19 mouse cellular contexts compared by ENCODE assay signal in the genomic region with DNA sequence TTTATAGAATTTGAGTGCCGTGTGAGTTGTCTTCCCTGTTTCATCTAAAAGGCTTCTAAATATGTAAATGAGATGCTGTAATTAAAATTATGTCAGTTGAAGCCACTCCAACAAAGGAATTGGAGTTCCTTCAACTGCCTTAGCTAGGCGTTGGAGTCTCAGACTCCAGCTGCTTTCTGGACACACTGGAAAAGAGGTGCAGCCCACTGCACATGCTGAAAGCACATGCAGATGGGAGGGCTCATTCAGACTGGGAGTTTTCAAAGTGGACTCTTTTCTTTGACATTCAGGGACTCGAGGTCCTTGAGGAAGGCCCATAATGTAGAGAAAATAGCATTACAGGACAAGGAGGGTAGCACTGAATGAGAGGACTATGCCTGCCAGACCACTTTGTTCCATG.
A peak's percentile ranks its signal among the peaks of the same experiment; 100 is the strongest.
DNase-seq lines count a peak whose midpoint lies in the region; ATAC-seq lines count a peak whose summit lies in the region.
"Had no signal": no experiment of that assay in that cellular context is flagged by ENCODE, and none has a peak within 500 bp of the region (broad histone marks: within the 10 kb centered on the region; RNA-seq: fewer than 3 reads in every experiment).

No protein-coding gene starts in this region.

- no peaks in the 10 kb centered on the region for H3K27me3 ChIP-seq in forebrain, embryonic 12.5 days
- no peaks in the 10 kb centered on the region for H3K27me3 ChIP-seq in forebrain, embryonic 15.5 days
- H3K27me3 ChIP-seq in hindbrain, embryonic 11.5 days (ENCODE audit: control insufficient read depth, insufficient read depth, low read length) = no peaks in the 10 kb centered on the region
- H3K27me3 ChIP-seq in hindbrain, embryonic 16.5 days (replicated peaks; ENCODE audit: control insufficient read depth, insufficient read depth, low read length) = no peaks in the 10 kb centered on the region
- H3K27me3 ChIP-seq: embryonic facial prominence, embryonic 15.5 days; hindbrain, embryonic 13.5 days; intestine, embryonic 15.5 days had no signal

- H3K4me1 ChIP-seq in forebrain, embryonic 12.5 days = peaks cover 2% of the 10 kb centered on the region; the same call in 1 of the 2 replicates
- peaks cover 7% of the 10 kb centered on the region; the same call in 1 of the 2 replicates for H3K4me1 ChIP-seq in forebrain, embryonic 15.5 days
- H3K4me1 ChIP-seq in hindbrain, embryonic 11.5 days (replicated peaks; ENCODE audit: control insufficient read depth, insufficient read depth, low read length) = no peaks in the 10 kb centered on the region
- no peaks in the 10 kb centered on the region for H3K4me1 ChIP-seq in hindbrain, embryonic 16.5 days (ENCODE audit: control insufficient read depth, insufficient read depth, low read depth, low read length)
- H3K4me1 ChIP-seq: embryonic facial prominence, embryonic 15.5 days; heart, embryonic 10.5 days; intestine, embryonic 15.5 days had no signal

- no peak overlapping the region for H3K27ac ChIP-seq in forebrain, embryonic 12.5 days
- no peak overlapping the region for H3K27ac ChIP-seq in forebrain, embryonic 15.5 days (replicated peaks)
- H3K27ac ChIP-seq in hindbrain, embryonic 11.5 days (ENCODE audit: low read depth, low read length) = no peak overlapping the region
- no peak overlapping the region for H3K27ac ChIP-seq in hindbrain, embryonic 16.5 days (ENCODE audit: low read depth, low read length)
- H3K27ac ChIP-seq: embryonic facial prominence, embryonic 15.5 days; heart, embryonic 10.5 days; hindbrain, embryonic 13.5 days; intestine, embryonic 15.5 days had no signal

- H3K9me3 ChIP-seq in forebrain, embryonic 12.5 days = no peaks in the 10 kb centered on the region
- H3K9me3 ChIP-seq in forebrain, embryonic 15.5 days = no peaks in the 10 kb centered on the region
- H3K9me3 ChIP-seq in hindbrain, embryonic 11.5 days (ENCODE audit: control insufficient read depth, low read length) = no peaks in the 10 kb centered on the region
- H3K9me3 ChIP-seq in hindbrain, embryonic 16.5 days (ENCODE audit: control insufficient read depth, low read length) = no peaks in the 10 kb centered on the region
- H3K9me3 ChIP-seq: embryonic facial prominence, embryonic 15.5 days; heart, embryonic 10.5 days; hindbrain, embryonic 13.5 days; intestine, embryonic 15.5 days had no signal

- no peak overlapping the region for H3K4me3 ChIP-seq in forebrain, embryonic 12.5 days (replicated peaks)
- no peak overlapping the region for H3K4me3 ChIP-seq in forebrain, embryonic 15.5 days
- H3K4me3 ChIP-seq in hindbrain, embryonic 11.5 days (ENCODE audit: low read depth, low read length) = no peak overlapping the region
- H3K4me3 ChIP-seq in hindbrain, embryonic 16.5 days (ENCODE audit: low read length) = no peak overlapping the region
- H3K4me3 ChIP-seq: embryonic facial prominence, embryonic 15.5 days; erythroblast, embryonic 14.5 days; heart, embryonic 10.5 days; hindbrain, embryonic 13.5 days; intestine, embryonic 15.5 days had no signal

- H3K9ac ChIP-seq in forebrain, embryonic 12.5 days = no peak overlapping the region
- no peak overlapping the region for H3K9ac ChIP-seq in forebrain, embryonic 15.5 days (replicated peaks)
- no peak overlapping the region for H3K9ac ChIP-seq in hindbrain, embryonic 11.5 days (ENCODE audit: low read depth, low read length)
- no peak overlapping the region for H3K9ac ChIP-seq in hindbrain, embryonic 16.5 days (ENCODE audit: low read depth, low read length)
- H3K9ac ChIP-seq: embryonic facial prominence, embryonic 15.5 days; hindbrain, embryonic 13.5 days; intestine, embryonic 15.5 days had no signal

- peak; percentile 11 for DNase-seq in hindbrain, embryonic 11.5 days (ENCODE audit: low spot score)
- DNase-seq in retina, postnatal 1 day = peak; percentile 43
- no peak for DNase-seq in retina, embryonic 14.5 days (ENCODE audit: low spot score)
- no peak for DNase-seq in ovary, postnatal 36 days (ENCODE audit: low spot score)
- DNase-seq: adrenal gland, postnatal 14 days; cerebellum, adult 2 months; gastrocnemius, postnatal 10 days; heart, adult 18-20 months; heart, postnatal 10 days; heart, postnatal 4 days had no signal

- ATAC-seq in forebrain, embryonic 12.5 days (ENCODE audit: low FRiP score) = 0 out of 2 replicates have a peak, but pooled peaks have one; percentile 55
- ATAC-seq in forebrain, embryonic 15.5 days (replicated peaks) = no peak
- ATAC-seq in hindbrain, embryonic 11.5 days (ENCODE audit: low FRiP score) = no peak
- no peak for ATAC-seq in hindbrain, embryonic 16.5 days
- ATAC-seq: activated CD4-positive, CD25-positive, alpha-beta regulatory T cell, adult 4 months; intestine, embryonic 15.5 days had no signal

- 34% methylated on average over 3 of the region's 3 CpGs for WGBS in forebrain, embryonic 12.5 days
- 13% methylated on average over 3 of the region's 3 CpGs for WGBS in forebrain, embryonic 15.5 days
- 53% methylated on average over 3 of the region's 3 CpGs for WGBS in hindbrain, embryonic 11.5 days
- 36% methylated on average over 3 of the region's 3 CpGs for WGBS in hindbrain, embryonic 16.5 days

- H3K4me2 ChIP-seq in forebrain, embryonic 12.5 days = no peak overlapping the region
- H3K4me2 ChIP-seq in forebrain, embryonic 15.5 days (replicated peaks) = no peak overlapping the region
- H3K4me2 ChIP-seq in hindbrain, embryonic 11.5 days (replicated peaks; ENCODE audit: low read depth, low read length) = no peak overlapping the region
- H3K4me2 ChIP-seq in hindbrain, embryonic 16.5 days (ENCODE audit: low read length) = no peak overlapping the region
- H3K4me2 ChIP-seq: embryonic facial prominence, embryonic 15.5 days; hindbrain, embryonic 13.5 days; intestine, embryonic 15.5 days had no signal

- H3K36me3 ChIP-seq in forebrain, embryonic 12.5 days (replicated peaks) = no peaks in the 10 kb centered on the region
- no peaks in the 10 kb centered on the region for H3K36me3 ChIP-seq in forebrain, embryonic 15.5 days
- no peaks in the 10 kb centered on the region for H3K36me3 ChIP-seq in hindbrain, embryonic 11.5 days (ENCODE audit: control insufficient read depth, insufficient read depth, low read length)
- H3K36me3 ChIP-seq in hindbrain, embryonic 16.5 days (ENCODE audit: control insufficient read depth, insufficient read depth, low read length) = no peaks in the 10 kb centered on the region
- H3K36me3 ChIP-seq: embryonic facial prominence, embryonic 15.5 days; heart, embryonic 10.5 days; hindbrain, embryonic 13.5 days; intestine, embryonic 15.5 days had no signal

Comparison
In these comparisons a context has a peak if more than half of its experiments do, and no peak if none do; other contexts are left out.
1. DNase-seq: peak in hindbrain, embryonic 11.5 days (single experiment) and retina, postnatal 1 day (single experiment); none in retina, embryonic 14.5 days (single experiment) and ovary, postnatal 36 days (single experiment).